Mouse (Mus musculus) stomach, embryonic 15.5 days (tissue): ENCODE measurements around the gene Svep1. TPM values are rescaled to one million over a fixed set of nuclear protein-coding genes. Genes with fewer than 3 reads are reported as not detected.

Experiments
- ATAC-seq: fragments of 200-750 bp; cut with Nextera tagmentation; 2 replicates; pipeline ENCODE4 v1.8.0; 2017; ENCODE audit warnings: low read depth, moderate number of reproducible peaks, moderate TSS enrichment; ENCODE audit not compliant: insufficient read depth, low FRiP score
- H3K27ac ChIP-seq: fragments of 300-500 bp; sonication (generic); 2 replicates; pipeline ENCODE4 v1.5.1; 2015; ENCODE audit warnings: mild to moderate bottlenecking, inconsistent platforms
- H3K27me3 ChIP-seq: fragments of 300-500 bp; sonication (generic); replicated peaks from 2 replicates; pipeline ENCODE4 v1.6.1; 2015; ENCODE audit warnings: inconsistent platforms
- H3K36me3 ChIP-seq: fragments of 300-500 bp; sonication (generic); 2 replicates; pipeline ENCODE4 v1.6.1; 2015; ENCODE audit warnings: inconsistent platforms
- H3K4me1 ChIP-seq: fragments of 300-500 bp; sonication (generic); 2 replicates; pipeline ENCODE4 v1.6.1; 2015; ENCODE audit warnings: inconsistent platforms
- H3K4me2 ChIP-seq: fragments of 300-500 bp; sonication (generic); 2 replicates; pipeline ENCODE4 v1.6.1; 2015; ENCODE audit warnings: mild to moderate bottlenecking, inconsistent platforms
- H3K4me3 ChIP-seq: fragments of 300-500 bp; sonication (generic); replicated peaks from 2 replicates; pipeline ENCODE4 v1.5.1; 2015; ENCODE audit warnings: inconsistent platforms
- H3K9ac ChIP-seq: fragments of 300-500 bp; sonication (generic); 2 replicates; pipeline ENCODE4 v1.6.1; 2015; ENCODE audit warnings: inconsistent platforms
- H3K9me3 ChIP-seq: fragments of 300-500 bp; sonication (generic); 2 replicates; pipeline ENCODE4 v1.6.1; 2016; ENCODE audit warnings: inconsistent platforms
- WGBS: fragments of 180-500 bp; shearing (Covaris S2); methylation state at CpG from one replicate; pipeline ENCODE4 v1.1.7; 2015; 5-methylcytosine and 5-hydroxymethylcytosine counted together
- polyA plus RNA-seq: library from polyadenylated mRNA; unstranded; fragments of >200 nt; fragmentation: Nextera tagmentation; extraction: Ambion mirVana; gene quantifications from 2 replicates; pipeline ENCODE4 v1.2.1, GENCODE M21; 2015

The Svep1 gene
- polyA plus RNA-seq, 1 experiment from 2014 or later, result 6.3 TPM

- Histone ChIP-seq H3K4me2 (no peak overlapping the region), H3K27me3 (no peaks in the 10 kb centered on the region), H3K9me3 (no peaks in the 10 kb centered on the region), H3K27ac (peak overlapping the region; percentile 41; the same call in 1 of the 2 replicates), H3K36me3 (no peaks in the 10 kb centered on the region), H3K4me3 (no peak overlapping the region), H3K9ac (no peak overlapping the region), H3K4me1 (no peaks in the 10 kb centered on the region)
- no peak for ATAC-seq
- WGBS, result 73% methylated on average over 2 of the region's 2 CpGs
Measured at GRCm38 (mm10) chr4:58169918-58170317, 36.7 kb downstream of the Svep1 start.

- ATAC-seq, result no peak
- Histone ChIP-seq H3K27me3 (no peaks in the 10 kb centered on the region), H3K27ac (no peak overlapping the region), H3K9me3 (no peaks in the 10 kb centered on the region), H3K36me3 (no peaks in the 10 kb centered on the region), H3K9ac (no peak overlapping the region), H3K4me2 (no peak overlapping the region), H3K4me3 (no peak overlapping the region), H3K4me1 (no peaks in the 10 kb centered on the region)
- 88% methylated on average over 5 of the region's 5 CpGs for WGBS
Measured at GRCm38 (mm10) chr4:58168366-58168765, 38.3 kb downstream of the Svep1 start.

- Histone ChIP-seq H3K4me3 (no peak overlapping the region), H3K36me3 (no peaks in the 10 kb centered on the region), H3K9ac (no peak overlapping the region), H3K4me2 (no peak overlapping the region), H3K9me3 (no peaks in the 10 kb centered on the region), H3K4me1 (no peaks in the 10 kb centered on the region), H3K27ac (no peak overlapping the region), H3K27me3 (no peaks in the 10 kb centered on the region)
- 70% methylated on average over 7 of the region's 7 CpGs for WGBS
- no peak for ATAC-seq
Measured at GRCm38 (mm10) chr4:58165711-58166110, 40.9 kb downstream of the Svep1 start.

- Histone ChIP-seq H3K9ac (no peak overlapping the region), H3K4me2 (no peak overlapping the region), H3K4me1 (no peaks in the 10 kb centered on the region), H3K27me3 (no peaks in the 10 kb centered on the region), H3K9me3 (no peaks in the 10 kb centered on the region), H3K4me3 (no peak overlapping the region), H3K36me3 (no peaks in the 10 kb centered on the region), H3K27ac (no peak overlapping the region)
- ATAC-seq, result no peak
- 62% methylated on average over 2 of the region's 2 CpGs for WGBS
Measured at GRCm38 (mm10) chr4:58161901-58162300, 44.8 kb downstream of the Svep1 start.

- Histone ChIP-seq H3K27me3 (no peaks in the 10 kb centered on the region), H3K4me1 (no peaks in the 10 kb centered on the region), H3K9me3 (no peaks in the 10 kb centered on the region), H3K9ac (no peak overlapping the region), H3K36me3 (no peaks in the 10 kb centered on the region), H3K4me3 (no peak overlapping the region), H3K4me2 (no peak overlapping the region), H3K27ac (no peak overlapping the region)
- WGBS, result 31% methylated on average over 1 of the region's 1 CpGs
- ATAC-seq, result no peak
Measured at GRCm38 (mm10) chr4:58159564-58159963, 47.1 kb downstream of the Svep1 start.

- no peak overlapping the region for H3K27ac ChIP-seq
- no peak overlapping the region for H3K4me3 ChIP-seq
- no peak overlapping the region for H3K4me2 ChIP-seq
- no peak for ATAC-seq
- H3K4me1 ChIP-seq, result no peaks in the 10 kb centered on the region
- H3K9me3 ChIP-seq, result no peaks in the 10 kb centered on the region
- no peaks in the 10 kb centered on the region for H3K27me3 ChIP-seq
- H3K36me3 ChIP-seq, result no peaks in the 10 kb centered on the region
- 64% methylated on average over 3 of the region's 3 CpGs for WGBS
- no peak overlapping the region for H3K9ac ChIP-seq
Measured at GRCm38 (mm10) chr4:58150301-58150700, 56.4 kb downstream of the Svep1 start.

- Histone ChIP-seq H3K4me1 (no peaks in the 10 kb centered on the region), H3K4me3 (no peak overlapping the region), H3K9me3 (no peaks in the 10 kb centered on the region), H3K27ac (no peak overlapping the region), H3K9ac (no peak overlapping the region), H3K4me2 (no peak overlapping the region), H3K36me3 (no peaks in the 10 kb centered on the region), H3K27me3 (no peaks in the 10 kb centered on the region)
- ATAC-seq, result no peak
- 22% methylated on average over 1 of the region's 1 CpGs for WGBS
Measured at GRCm38 (mm10) chr4:58149186-58149585, 57.5 kb downstream of the Svep1 start.

GRCm38 (mm10) chr4:58148547-58148946, 58.1 kb downstream of the Svep1 start:
- Histone ChIP-seq H3K4me1 (no peaks in the 10 kb centered on the region), H3K9ac (no peak overlapping the region), H3K4me3 (no peak overlapping the region), H3K27ac (no peak overlapping the region), H3K36me3 (no peaks in the 10 kb centered on the region), H3K4me2 (no peak overlapping the region), H3K9me3 (no peaks in the 10 kb centered on the region), H3K27me3 (no peaks in the 10 kb centered on the region)
- ATAC-seq, result no peak

GRCm38 (mm10) chr4:58146676-58147075, 60.0 kb downstream of the Svep1 start:
- H3K4me3 ChIP-seq, result no peak overlapping the region
- H3K4me2 ChIP-seq, result no peak overlapping the region
- no peaks in the 10 kb centered on the region for H3K36me3 ChIP-seq
- no peaks in the 10 kb centered on the region for H3K9me3 ChIP-seq
- no peak for ATAC-seq
- H3K27ac ChIP-seq, result no peak overlapping the region
- no peaks in the 10 kb centered on the region for H3K4me1 ChIP-seq
- no peak overlapping the region for H3K9ac ChIP-seq
- 91% methylated on average over 2 of the region's 2 CpGs for WGBS
- H3K27me3 ChIP-seq, result no peaks in the 10 kb centered on the region

GRCm38 (mm10) chr4:58139764-58140556, 66.7 kb downstream of the Svep1 start:
- H3K9ac ChIP-seq, result no peak overlapping the region
- H3K27me3 ChIP-seq, result no peaks in the 10 kb centered on the region
- no peak for ATAC-seq
- WGBS, result 75% methylated on average over 8 of the region's 8 CpGs
- no peak overlapping the region for H3K27ac ChIP-seq
- H3K4me2 ChIP-seq, result no peak overlapping the region
- no peaks in the 10 kb centered on the region for H3K4me1 ChIP-seq
- no peaks in the 10 kb centered on the region for H3K36me3 ChIP-seq
- no peaks in the 10 kb centered on the region for H3K9me3 ChIP-seq
- no peak overlapping the region for H3K4me3 ChIP-seq

GRCm38 (mm10) chr4:58139241-58139640, 67.4 kb downstream of the Svep1 start:
- no peaks in the 10 kb centered on the region for H3K36me3 ChIP-seq
- no peak for ATAC-seq
- H3K4me3 ChIP-seq, result no peak overlapping the region
- no peak overlapping the region for H3K9ac ChIP-seq
- H3K4me1 ChIP-seq, result no peaks in the 10 kb centered on the region
- H3K9me3 ChIP-seq, result no peaks in the 10 kb centered on the region
- 83% methylated on average over 6 of the region's 6 CpGs for WGBS
- no peak overlapping the region for H3K4me2 ChIP-seq
- H3K27me3 ChIP-seq, result no peaks in the 10 kb centered on the region
- H3K27ac ChIP-seq, result no peak overlapping the region

GRCm38 (mm10) chr4:58133610-58134309, 72.9 kb downstream of the Svep1 start:
- 63% methylated on average over 1 of the region's 1 CpGs for WGBS
- Histone ChIP-seq H3K36me3 (no peaks in the 10 kb centered on the region), H3K9ac (no peak overlapping the region), H3K4me3 (no peak overlapping the region), H3K27ac (no peak overlapping the region), H3K27me3 (no peaks in the 10 kb centered on the region), H3K4me2 (no peak overlapping the region), H3K4me1 (no peaks in the 10 kb centered on the region), H3K9me3 (no peaks in the 10 kb centered on the region)
- ATAC-seq, result no peak
